ENCODE assay signal across 9 mouse cellular contexts in the genomic region with DNA sequence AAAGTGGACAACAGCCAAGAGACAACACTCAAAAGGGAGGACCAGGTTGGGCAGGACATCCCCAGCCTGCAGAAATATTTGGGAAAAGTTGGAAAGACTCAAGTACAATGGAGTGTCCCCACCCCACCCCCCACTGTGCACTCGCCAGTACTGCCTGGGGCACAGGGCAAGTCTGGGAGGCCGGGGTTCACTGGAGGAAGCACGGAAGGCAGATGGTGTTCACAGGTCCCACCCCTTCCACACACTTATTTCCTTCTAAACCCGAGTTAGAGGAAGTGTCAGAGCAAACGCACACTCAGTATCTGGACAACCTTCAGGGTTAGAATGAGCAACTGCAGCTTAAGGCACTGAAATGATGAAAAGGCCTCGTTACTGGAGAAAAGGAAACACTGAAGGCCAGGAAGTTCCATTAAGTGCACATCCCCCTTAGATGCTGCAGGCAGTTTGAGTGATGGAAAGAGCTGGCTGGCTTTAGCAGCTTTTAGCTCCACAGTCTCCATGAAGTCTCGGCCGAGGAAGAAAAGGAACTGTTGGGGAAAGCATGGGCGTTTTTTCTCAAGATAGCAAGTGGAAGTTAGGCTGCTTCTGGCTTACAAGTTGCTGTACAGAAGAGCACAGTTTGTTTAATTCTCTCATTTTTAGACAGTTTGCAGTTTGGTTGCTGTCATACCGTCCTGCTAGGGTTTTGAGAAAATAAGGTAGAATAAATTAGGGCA. TPM values are rescaled to one million over a fixed set of nuclear protein-coding genes. Genes with fewer than 3 reads are reported as not detected.
DNase-seq lines count a peak whose midpoint lies in the region; ATAC-seq and TF ChIP-seq lines count a peak whose summit lies in the region.
"Had no signal": no experiment of that assay in that cellular context is flagged by ENCODE, and none has a peak within 500 bp of the region (broad histone marks: within the 10 kb centered on the region; RNA-seq: fewer than 3 reads in every experiment).

No protein-coding gene starts in this region.

- no peaks in the 10 kb centered on the region for H3K27me3 ChIP-seq in kidney, adult 2 months (replicated peaks; ENCODE audit: control insufficient read depth, insufficient read depth, low read length)
- H3K27me3 ChIP-seq in heart, embryonic 12.5 days (replicated peaks), result no peaks in the 10 kb centered on the region
- no peaks in the 10 kb centered on the region for H3K27me3 ChIP-seq in liver, adult 2 months (ENCODE audit: control insufficient read depth, insufficient read depth, low read length)
- H3K27me3 ChIP-seq: midbrain, embryonic 12.5 days had no signal

- WGBS in kidney, adult 2 months, result 43% methylated on average over 10 of the region's 10 CpGs
- WGBS in heart, embryonic 12.5 days, result 28% methylated on average over 10 of the region's 10 CpGs
- 59% methylated on average over 10 of the region's 10 CpGs for WGBS in liver, adult 2 months

- no peak for TF ChIP-seq POLR2A in kidney, adult 2 months (IDR thresholded peaks at IDR 0.05; ENCODE audit: low read depth, low read length)
- TF ChIP-seq POLR2A in liver, adult 2 months (IDR thresholded peaks at IDR 0.05; ENCODE audit: extremely low read depth, insufficient read depth, low read length), result no peak

- H3K9ac ChIP-seq in heart, embryonic 12.5 days, result no peak overlapping the region
- H3K9ac ChIP-seq in liver, adult 2 months (ENCODE audit: low read depth, low read length), result no peak overlapping the region
- H3K9ac ChIP-seq: midbrain, embryonic 12.5 days had no signal

- ATAC-seq in heart, embryonic 12.5 days (ENCODE audit: insufficient number of reproducible peaks, low FRiP score), result no peak

- no peaks in the 10 kb centered on the region for H3K36me3 ChIP-seq in kidney, adult 2 months (ENCODE audit: control insufficient read depth, insufficient read depth, low read length)
- H3K36me3 ChIP-seq in heart, embryonic 12.5 days, result no peaks in the 10 kb centered on the region
- no peaks in the 10 kb centered on the region for H3K36me3 ChIP-seq in liver, adult 2 months (ENCODE audit: control insufficient read depth, insufficient read depth, low read length)
- H3K36me3 ChIP-seq: midbrain, embryonic 12.5 days had no signal

- peak; percentile 16 for DNase-seq in kidney, adult 2 months
- DNase-seq in kidney, adult 18-20 months, result no peak
- DNase-seq in WW6 (ENCODE audit: low read depth, low spot score), result peak; percentile 52
- DNase-seq in liver, adult 2 months (ENCODE audit: extremely low read depth, low read depth, low spot score), result peak; percentile 31
- no peak for DNase-seq in c-Kit-positive CD71-positive TER-119-positive erythroid progenitor cells, embryonic 14.5 days (ENCODE audit: low spot score)
- no peak for DNase-seq in B cell, adult 2 months
- DNase-seq in adipocyte (ENCODE audit: low spot score), result no peak

- H3K4me1 ChIP-seq in kidney, adult 2 months (ENCODE audit: control insufficient read depth, insufficient read depth, low read length), result no peaks in the 10 kb centered on the region
- H3K4me1 ChIP-seq in heart, embryonic 12.5 days (replicated peaks), result 0 out of 2 replicates have a peak, but pooled peaks cover 4% of the 10 kb centered on the region
- H3K4me1 ChIP-seq in liver, adult 2 months (ENCODE audit: control insufficient read depth, insufficient read depth, low read length), result no peaks in the 10 kb centered on the region

- TF ChIP-seq CTCF in kidney, adult 2 months (conservative IDR thresholded peaks at IDR 0.05; ENCODE audit: insufficient read depth, insufficient read length, low read depth, low read length), result no peak
- no peak for TF ChIP-seq CTCF in liver, adult 2 months (IDR thresholded peaks at IDR 0.05; ENCODE audit: low read depth, low read length)

- no peak overlapping the region for H3K4me3 ChIP-seq in kidney, adult 2 months (ENCODE audit: insufficient read depth, low read depth, low read length)
- H3K4me3 ChIP-seq in heart, embryonic 12.5 days, result no peak overlapping the region
- no peak overlapping the region for H3K4me3 ChIP-seq in liver, adult 2 months (ENCODE audit: insufficient read depth, low read depth, low read length)
- H3K4me3 ChIP-seq: midbrain, embryonic 12.5 days had no signal

- H3K27ac ChIP-seq in kidney, adult 2 months (ENCODE audit: insufficient read depth, low read depth, low read length), result no peak overlapping the region
- H3K27ac ChIP-seq in heart, embryonic 12.5 days (ENCODE audit: poor library complexity, severe bottlenecking), result no peak overlapping the region
- peak overlapping the region; percentile 21; the same call in 1 of the 2 replicates for H3K27ac ChIP-seq in liver, adult 2 months (replicated peaks; ENCODE audit: insufficient read depth, low read depth, low read length)
- H3K27ac ChIP-seq: midbrain, embryonic 12.5 days had no signal

- no peaks in the 10 kb centered on the region for H3K79me2 ChIP-seq in liver, adult 2 months (ENCODE audit: control insufficient read depth, insufficient read depth, low read length)

- H3K9me3 ChIP-seq in heart, embryonic 12.5 days (replicated peaks), result 0 out of 2 replicates have a peak, but pooled peaks cover 3% of the 10 kb centered on the region
- H3K9me3 ChIP-seq: midbrain, embryonic 12.5 days had no signal

- peak overlapping the region; percentile 7; the same call in 1 of the 2 replicates for H3K4me2 ChIP-seq in heart, embryonic 12.5 days
- H3K4me2 ChIP-seq: midbrain, embryonic 12.5 days had no signal

RNA-seq across cellular contexts. Expression of a gene that starts 37.5 kb away (rescaled TPM):
- polyA plus RNA-seq in kidney, adult 2 months (2012; rRNA removed), result 10.4 and 10.5 TPM in 2 replicates
- polyA plus RNA-seq in heart, embryonic 12.5 days (2016; fragmentation: Nextera tagmentation; extraction: Ambion mirVana), result 10.9 and 11.9 TPM in 2 replicates
- total RNA-seq in liver, adult 2 months (2014; rRNA removed), result 5.4 and 7.2 TPM in 2 replicates
- polyA plus RNA-seq in liver, adult 2 months (2012; rRNA removed), result 4.0 and 5.5 TPM in 2 replicates

Comparison
In these comparisons a context has a peak if more than half of its experiments do, and no peak if none do; other contexts are left out.
1. DNase-seq: peak in kidney, adult 2 months (single experiment), WW6 (single experiment) and liver, adult 2 months (single experiment); none in kidney, adult 18-20 months (single experiment), c-Kit-positive CD71-positive TER-119-positive erythroid progenitor cells, embryonic 14.5 days (single experiment), B cell, adult 2 months (0 of 2) and adipocyte (single experiment).